9 mouse cellular contexts compared by ENCODE assay signal in genomic region chr7:112720143-112720988, GRCm38 (mm10). TPM values are rescaled to one million over a fixed set of nuclear protein-coding genes. Genes with fewer than 3 reads are reported as not detected.
DNase-seq lines count a peak whose midpoint lies in the region; ATAC-seq lines count a peak whose summit lies in the region.
"Had no signal": no experiment of that assay in that cellular context is flagged by ENCODE, and none has a peak within 500 bp of the region (broad histone marks: within the 10 kb centered on the region; RNA-seq: fewer than 3 reads in every experiment).

No protein-coding gene starts in this region.

- ATAC-seq in liver, embryonic 11.5 days (replicated peaks; ENCODE audit: low FRiP score): no peak
- peak; percentile 58 for ATAC-seq in heart, embryonic 11.5 days (replicated peaks; ENCODE audit: insufficient number of reproducible peaks, low FRiP score, low TSS enrichment)
- ATAC-seq in kidney, embryonic 15.5 days (replicated peaks; ENCODE audit: low FRiP score): peak; percentile 66
- peak; percentile 68 for ATAC-seq in limb, embryonic 15.5 days (ENCODE audit: insufficient number of reproducible peaks, low FRiP score, low TSS enrichment, low read depth)
- ATAC-seq in neural tube, embryonic 15.5 days (ENCODE audit: low FRiP score): peak; percentile 64

- peak overlapping the region; percentile 38 for H3K4me2 ChIP-seq in liver, embryonic 11.5 days
- peak overlapping the region; percentile 65 for H3K4me2 ChIP-seq in heart, embryonic 11.5 days
- peak overlapping the region; percentile 53 for H3K4me2 ChIP-seq in kidney, embryonic 15.5 days
- peak overlapping the region; percentile 43 for H3K4me2 ChIP-seq in limb, embryonic 15.5 days
- peak overlapping the region; percentile 56 for H3K4me2 ChIP-seq in neural tube, embryonic 15.5 days

- H3K9ac ChIP-seq in liver, embryonic 11.5 days (ENCODE audit: low read depth, low read length): no peak overlapping the region
- peak overlapping the region; percentile 62 for H3K9ac ChIP-seq in heart, embryonic 11.5 days (ENCODE audit: low read depth, low read length)
- H3K9ac ChIP-seq in kidney, embryonic 15.5 days: no peak overlapping the region
- no peak overlapping the region; the same call in 1 of the 2 replicates for H3K9ac ChIP-seq in limb, embryonic 15.5 days
- peak overlapping the region; percentile 37; the same call in 1 of the 2 replicates for H3K9ac ChIP-seq in neural tube, embryonic 15.5 days (replicated peaks)

- 17% methylated on average over 23 of the region's 23 CpGs for WGBS in liver, embryonic 11.5 days
- WGBS in heart, embryonic 11.5 days (ENCODE audit: insufficient replicate concordance): 9% methylated on average over 23 of the region's 23 CpGs
- 5% methylated on average over 23 of the region's 23 CpGs for WGBS in kidney, embryonic 15.5 days
- WGBS in limb, embryonic 15.5 days: 4% methylated on average over 23 of the region's 23 CpGs
- 5% methylated on average over 23 of the region's 23 CpGs for WGBS in neural tube, embryonic 15.5 days

- H3K4me3 ChIP-seq in liver, embryonic 11.5 days (ENCODE audit: low read depth, low read length): no peak overlapping the region
- peak overlapping the region; percentile 25 for H3K4me3 ChIP-seq in heart, embryonic 11.5 days (ENCODE audit: low read depth, low read length)
- H3K4me3 ChIP-seq in kidney, embryonic 15.5 days (replicated peaks): 0 out of 2 replicates have a peak overlapping the region, but pooled peaks have one; percentile 4
- peak overlapping the region; percentile 9; the same call in 1 of the 2 replicates for H3K4me3 ChIP-seq in limb, embryonic 15.5 days
- peak overlapping the region; percentile 23 for H3K4me3 ChIP-seq in neural tube, embryonic 15.5 days (replicated peaks)

- no peak overlapping the region for H3K27ac ChIP-seq in liver, embryonic 11.5 days (ENCODE audit: low read depth, low read length)
- H3K27ac ChIP-seq in heart, embryonic 11.5 days (ENCODE audit: low read depth, low read length): peak overlapping the region; percentile 78
- H3K27ac ChIP-seq in kidney, embryonic 15.5 days: peak overlapping the region; percentile 90
- peak overlapping the region; percentile 74 for H3K27ac ChIP-seq in limb, embryonic 15.5 days
- peak overlapping the region; percentile 74 for H3K27ac ChIP-seq in neural tube, embryonic 15.5 days (replicated peaks)

- DNase-seq in liver, embryonic 11.5 days (ENCODE audit: low spot score): no peak
- DNase-seq in liver: no peak
- peak; percentile 54 for DNase-seq in embryo, embryonic 11 days
- DNase-seq in thymus, adult 18-20 months: no peak

- H3K27me3 ChIP-seq in liver, embryonic 11.5 days (replicated peaks; ENCODE audit: control insufficient read depth, insufficient read depth, low read length): 0 out of 2 replicates have a peak, but pooled peaks cover 5% of the 10 kb centered on the region
- no peaks in the 10 kb centered on the region for H3K27me3 ChIP-seq in heart, embryonic 11.5 days (ENCODE audit: control insufficient read depth, insufficient read depth, low read length)
- no peaks in the 10 kb centered on the region for H3K27me3 ChIP-seq in kidney, embryonic 15.5 days
- H3K27me3 ChIP-seq in limb, embryonic 15.5 days: no peaks in the 10 kb centered on the region
- no peaks in the 10 kb centered on the region for H3K27me3 ChIP-seq in neural tube, embryonic 15.5 days (replicated peaks)
- H3K27me3 ChIP-seq: CH12.LX had no signal

- H3K4me1 ChIP-seq in liver, embryonic 11.5 days (replicated peaks; ENCODE audit: control insufficient read depth, insufficient read depth, low read length): peaks cover 31% of the 10 kb centered on the region
- peaks cover 85% of the 10 kb centered on the region for H3K4me1 ChIP-seq in heart, embryonic 11.5 days (ENCODE audit: control insufficient read depth, insufficient read depth, low read length)
- peaks cover 81% of the 10 kb centered on the region for H3K4me1 ChIP-seq in kidney, embryonic 15.5 days
- H3K4me1 ChIP-seq in limb, embryonic 15.5 days: peaks cover 39% of the 10 kb centered on the region
- peaks cover 36% of the 10 kb centered on the region for H3K4me1 ChIP-seq in neural tube, embryonic 15.5 days

- H3K36me3 ChIP-seq in liver, embryonic 11.5 days (ENCODE audit: control insufficient read depth, insufficient read depth, low read length): no peaks in the 10 kb centered on the region
- no peaks in the 10 kb centered on the region; the same call in 1 of the 2 replicates for H3K36me3 ChIP-seq in heart, embryonic 11.5 days (ENCODE audit: control insufficient read depth, insufficient read depth, low read length)
- no peaks in the 10 kb centered on the region for H3K36me3 ChIP-seq in kidney, embryonic 15.5 days
- H3K36me3 ChIP-seq in limb, embryonic 15.5 days: no peaks in the 10 kb centered on the region
- no peaks in the 10 kb centered on the region for H3K36me3 ChIP-seq in neural tube, embryonic 15.5 days

- H3K9me3 ChIP-seq in liver, embryonic 11.5 days (ENCODE audit: control insufficient read depth, low read length): no peaks in the 10 kb centered on the region
- H3K9me3 ChIP-seq in heart, embryonic 11.5 days (replicated peaks; ENCODE audit: control insufficient read depth, low read length): no peaks in the 10 kb centered on the region
- no peaks in the 10 kb centered on the region for H3K9me3 ChIP-seq in kidney, embryonic 15.5 days (replicated peaks)
- no peaks in the 10 kb centered on the region for H3K9me3 ChIP-seq in limb, embryonic 15.5 days
- H3K9me3 ChIP-seq in neural tube, embryonic 15.5 days (replicated peaks): no peaks in the 10 kb centered on the region

RNA-seq across cellular contexts. Expression of gene Tead1, which starts 41.2 kb away (rescaled TPM):
- polyA plus RNA-seq in liver, embryonic 11.5 days (2014; fragmentation: Nextera tagmentation; extraction: Ambion mirVana): 6.7 and 7.4 TPM in 2 replicates
- 23.2 and 35.5 TPM in 2 replicates for polyA plus RNA-seq in heart, embryonic 11.5 days (2014; fragmentation: Nextera tagmentation; extraction: Ambion mirVana)
- 27.6 and 30.4 TPM in 2 replicates for polyA plus RNA-seq in kidney, embryonic 15.5 days (2015; fragmentation: Nextera tagmentation; extraction: Ambion mirVana)
- polyA plus RNA-seq in limb, embryonic 15.5 days (2015; fragmentation: Nextera tagmentation; extraction: Ambion mirVana): 22.6 and 24.5 TPM in 2 replicates
- 14.4 and 15.9 TPM in 2 replicates for polyA plus RNA-seq in neural tube, embryonic 15.5 days (2015; fragmentation: Nextera tagmentation; extraction: Ambion mirVana)

Comparison
In these comparisons a context has a peak if more than half of its experiments do, and no peak if none do; other contexts are left out.
1. H3K9ac ChIP-seq: peak in heart, embryonic 11.5 days (single experiment) and neural tube, embryonic 15.5 days (single experiment); none in liver, embryonic 11.5 days (single experiment), kidney, embryonic 15.5 days (single experiment) and limb, embryonic 15.5 days (single experiment).
2. Peak in every context shown above with its lines, with median percentiles within 50 percentile points of each other: H3K4me2 ChIP-seq.